Mouse (Mus musculus): ENCODE measurements around the gene Kif11.

The Kif11 gene

DNA sequence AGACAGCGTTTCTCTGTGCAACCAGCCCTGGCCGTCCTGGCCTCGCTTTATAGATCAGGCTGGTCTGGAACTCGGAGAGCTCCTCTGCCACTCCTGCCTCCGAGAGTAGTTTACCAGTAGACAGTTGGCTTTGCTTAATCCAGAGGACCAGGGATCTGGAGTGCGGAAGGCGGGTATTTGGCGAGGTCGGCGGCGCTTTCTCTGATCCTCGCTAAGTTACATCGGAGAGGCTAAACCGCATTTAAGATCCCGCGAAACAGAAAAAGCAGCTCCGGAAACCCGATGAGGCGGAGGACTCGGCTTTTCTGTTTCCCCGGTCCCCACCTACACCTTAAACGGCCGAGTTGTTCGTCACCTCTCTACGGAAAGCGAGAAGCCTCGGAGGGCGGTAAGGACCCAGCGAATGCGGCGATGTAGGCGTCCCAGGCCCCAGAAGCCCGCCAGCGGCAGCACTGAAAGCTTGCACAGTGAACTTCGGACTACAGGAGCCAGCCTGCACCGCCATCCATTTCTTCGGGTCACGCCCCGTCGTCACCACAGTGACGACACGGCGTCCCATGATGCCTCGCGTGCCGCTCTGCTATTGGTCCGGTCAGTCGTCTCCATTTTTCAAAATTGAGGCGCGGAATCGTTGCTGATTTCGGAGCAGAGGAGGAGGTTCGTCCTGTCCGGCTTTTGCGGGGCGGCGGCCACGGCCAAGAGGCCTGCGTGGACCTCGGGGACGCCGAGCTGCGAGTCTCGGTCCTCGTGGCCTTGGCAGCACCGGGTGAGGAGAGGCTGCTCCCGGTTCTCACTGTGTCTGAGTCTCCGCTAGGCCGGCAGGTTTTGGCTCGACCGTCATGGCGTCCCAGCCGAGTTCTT is at the start of gene Kif11:
Gene Kif11, plus strand, starts transcription at position 649 of the 861 bp plus-strand sequence.
- peak; percentile 97 to 98 for DNase-seq

DNA sequence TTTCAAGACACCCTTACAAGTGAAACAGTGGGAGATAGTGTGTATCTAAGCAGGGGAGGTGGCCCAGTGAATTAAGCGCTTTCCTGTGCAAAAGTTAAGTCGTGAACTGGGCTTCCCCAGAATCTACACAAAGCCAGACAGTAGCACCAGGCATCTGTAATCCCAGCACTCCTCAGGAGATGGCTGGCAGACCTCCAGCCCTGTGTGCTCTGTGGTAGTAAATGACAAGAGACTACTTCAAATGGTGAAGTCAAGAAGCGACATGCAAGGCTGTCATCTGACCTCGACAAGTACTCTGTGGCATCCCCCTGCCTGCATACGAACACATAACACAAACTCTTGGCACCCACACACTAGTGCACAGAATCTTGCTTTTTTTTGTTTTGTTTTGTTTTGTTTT is 49.0 kb upstream of the Kif11 start:
- no peak for DNase-seq

DNA sequence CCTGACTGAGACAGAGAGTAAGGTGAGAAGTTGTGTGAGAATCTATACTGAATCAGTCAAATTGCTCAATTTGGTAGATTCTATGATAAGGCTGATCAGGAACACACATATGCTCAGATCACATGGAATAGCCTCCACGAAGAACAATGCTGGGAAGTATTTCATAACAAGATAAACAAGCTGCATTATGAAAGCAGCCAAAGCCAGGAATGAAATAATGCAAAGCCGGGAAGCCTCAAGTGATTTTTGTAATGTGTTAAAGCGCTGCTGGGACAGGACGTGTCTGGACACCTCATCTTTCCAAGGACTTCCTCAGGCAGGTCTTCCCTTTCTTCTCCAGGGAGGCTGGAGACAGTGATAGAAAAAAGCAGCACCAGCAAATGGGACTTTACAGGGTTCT is 43.5 kb upstream of the Kif11 start:
- no peak for DNase-seq

DNA sequence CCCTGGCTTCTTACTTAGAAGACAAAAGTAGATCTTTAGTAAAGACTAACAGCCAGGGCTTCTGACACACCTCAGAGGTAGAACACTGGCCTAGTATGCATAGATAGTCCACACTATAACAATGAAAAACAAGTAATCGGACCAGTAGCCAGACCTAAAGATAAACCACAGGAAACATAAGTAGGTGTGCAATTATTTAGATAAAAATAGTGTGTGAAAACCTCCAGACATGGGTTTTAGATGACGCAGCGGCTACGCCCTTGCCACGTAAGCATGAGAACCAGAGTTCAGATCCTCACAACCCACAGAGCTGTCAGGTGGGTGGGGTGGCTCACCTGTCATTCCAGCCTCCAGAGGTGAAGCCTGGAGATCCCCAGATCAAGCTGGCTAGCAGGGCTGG is 42.8 kb upstream of the Kif11 start:
- no peak for DNase-seq

DNA sequence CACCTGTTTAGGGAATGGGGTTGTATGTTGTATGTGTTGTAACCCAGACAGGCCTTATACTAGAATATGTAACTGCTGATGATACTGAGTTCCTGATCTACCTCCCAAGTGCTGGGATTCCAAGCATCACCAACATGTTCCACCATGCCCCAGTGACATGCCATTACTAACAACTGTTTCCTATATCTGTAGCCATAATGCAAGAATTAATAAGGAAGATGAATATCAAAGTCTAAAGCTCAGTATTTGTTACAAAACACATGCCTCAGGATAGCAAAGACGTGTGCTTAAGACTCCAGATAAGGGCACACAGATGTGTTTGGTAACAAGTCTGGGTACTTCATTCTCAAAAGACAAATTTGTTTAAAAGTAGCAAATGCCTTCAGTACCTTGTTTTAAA is 40.8 kb upstream of the Kif11 start:
- DNase-seq = no peak

DNA sequence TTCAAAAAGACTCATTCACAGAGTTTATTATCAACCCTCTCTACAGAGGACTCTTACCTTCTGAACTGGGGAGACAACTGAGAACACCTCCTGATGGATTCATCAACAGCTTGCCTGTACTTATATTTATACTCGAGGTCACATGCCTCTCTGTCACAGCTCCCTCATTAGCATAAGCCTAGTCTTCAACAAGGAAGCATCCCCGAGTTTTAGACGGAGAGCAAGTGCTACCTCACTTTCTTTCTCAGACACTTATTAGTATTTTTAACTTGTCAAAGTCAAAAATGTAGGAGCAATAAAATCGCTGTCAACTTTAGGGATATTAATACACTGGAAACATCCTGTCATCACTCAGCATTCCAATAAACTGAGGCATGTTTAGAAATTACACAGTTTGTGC is 38.5 kb upstream of the Kif11 start, which contains the start of gene Ide:
Gene Ide, minus strand, starts transcription at position 101 of the 400 bp plus-strand sequence.
- no peak for DNase-seq

DNA sequence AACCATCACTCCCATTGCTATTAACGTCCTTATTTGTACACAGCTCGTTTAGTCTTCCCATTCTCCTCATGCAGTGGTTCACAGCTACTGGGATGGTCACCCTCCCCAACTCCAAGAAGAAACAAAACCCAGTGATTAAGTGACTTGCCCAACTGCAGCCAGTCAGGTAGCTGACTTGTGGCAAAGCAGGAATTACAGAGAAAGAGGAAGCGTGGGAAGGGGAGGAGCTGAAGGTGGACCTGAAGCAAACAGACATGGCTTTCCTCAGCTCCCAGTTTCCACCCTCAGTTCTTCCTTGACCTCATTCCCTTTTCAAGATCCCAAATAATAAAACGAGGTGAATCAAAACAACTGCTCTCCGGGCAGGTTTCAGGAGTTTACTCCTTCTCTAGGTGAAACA is 35.7 kb upstream of the Kif11 start:
- no peak for DNase-seq

DNA sequence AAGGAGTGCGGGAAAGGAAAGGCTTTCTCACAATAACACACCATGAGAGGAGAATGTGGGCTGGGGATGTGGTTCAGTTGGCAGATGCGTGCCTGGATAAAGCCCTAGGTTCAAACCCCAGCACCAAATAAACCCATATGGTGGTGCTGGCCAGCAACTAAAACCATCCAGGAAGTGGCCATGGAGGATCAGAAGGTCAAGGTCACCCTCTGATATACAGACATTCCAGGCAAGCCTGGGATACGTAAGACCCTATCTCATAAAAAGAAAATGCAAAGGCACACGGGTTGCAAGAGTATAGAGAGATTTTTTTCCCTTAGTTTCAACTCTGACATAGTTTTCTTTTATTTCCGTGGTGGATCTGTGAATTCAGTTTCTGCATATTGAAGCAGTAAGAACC is 35.3 kb upstream of the Kif11 start:
- no peak for DNase-seq

DNA sequence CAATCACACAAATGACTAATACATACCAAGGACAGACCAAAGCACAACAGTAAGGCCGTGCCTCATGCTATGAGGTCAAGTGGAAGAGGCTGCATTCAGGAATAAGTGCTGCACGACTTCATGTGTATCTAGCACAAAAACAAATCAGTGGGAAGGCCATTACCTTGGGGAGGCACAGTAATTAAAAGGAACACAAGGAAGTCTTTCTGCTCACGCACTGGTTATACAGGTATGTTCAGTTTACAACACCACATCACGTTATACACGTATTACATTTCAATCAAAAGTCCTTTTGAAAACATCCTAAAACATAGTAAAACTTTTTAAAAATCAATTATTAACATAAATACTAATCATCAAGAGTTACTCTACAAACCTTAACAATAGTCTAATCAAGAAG is 32.3 kb upstream of the Kif11 start:
- DNase-seq = peak in 1 of 2 experiments; percentile 17

DNA sequence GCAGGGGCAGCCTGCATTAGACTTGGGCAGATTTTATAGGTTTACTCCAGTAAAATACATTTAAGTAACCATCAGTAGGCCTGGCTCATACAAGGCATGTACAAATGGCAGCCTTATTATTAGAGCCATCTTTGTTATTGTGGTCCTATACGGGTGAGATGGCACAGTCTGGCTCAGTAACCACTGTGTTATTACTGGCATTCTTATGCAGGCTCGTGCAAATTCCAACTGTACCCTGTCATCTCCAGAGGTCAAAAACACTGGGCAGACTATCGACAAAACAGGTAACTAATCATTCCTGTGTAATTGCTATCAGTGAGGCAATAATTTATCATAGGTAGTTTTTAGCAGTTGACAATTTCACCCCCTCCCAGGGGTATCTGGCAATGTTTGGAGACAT is 29.9 kb upstream of the Kif11 start:
- no peak for DNase-seq

DNA sequence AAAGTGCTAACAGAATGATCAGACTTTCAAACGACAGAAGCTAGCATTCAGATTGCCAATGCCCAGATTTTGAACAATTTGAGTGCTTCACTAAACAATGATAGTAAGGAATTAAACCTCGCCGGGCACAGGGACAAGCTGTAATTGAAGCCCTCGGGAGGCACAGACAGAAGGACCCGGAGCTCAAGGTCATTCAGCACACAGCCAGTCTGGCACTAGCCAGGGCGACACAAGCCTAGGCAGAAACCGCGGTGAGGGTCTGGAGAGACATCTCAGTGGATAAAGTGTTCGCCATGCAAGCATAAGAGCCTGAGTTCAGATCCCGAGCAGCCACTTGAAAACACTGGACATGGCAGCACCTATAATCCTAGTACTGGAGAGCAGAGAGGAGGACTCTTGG is 27.9 kb upstream of the Kif11 start:
- no peak for DNase-seq

DNA sequence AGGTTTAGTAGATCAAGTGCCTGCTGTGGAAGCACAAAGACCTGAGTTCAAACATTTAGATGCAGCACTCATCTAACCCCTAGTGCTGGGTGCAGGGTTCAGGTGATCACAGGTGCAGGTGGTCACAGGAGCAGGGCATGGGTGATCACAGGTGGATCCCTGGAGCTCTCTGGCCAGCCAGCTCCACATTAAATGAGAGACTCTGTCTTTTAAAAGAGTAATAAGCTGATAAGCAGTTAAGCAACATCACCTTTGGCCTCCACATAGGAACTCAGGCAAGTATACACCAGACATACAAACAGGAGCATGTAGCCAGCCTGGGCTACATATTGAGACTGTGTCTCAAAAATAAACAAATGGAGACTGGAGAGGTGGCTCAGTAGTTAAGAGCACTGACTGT is 27.3 kb upstream of the Kif11 start:
- DNase-seq = no peak

DNA sequence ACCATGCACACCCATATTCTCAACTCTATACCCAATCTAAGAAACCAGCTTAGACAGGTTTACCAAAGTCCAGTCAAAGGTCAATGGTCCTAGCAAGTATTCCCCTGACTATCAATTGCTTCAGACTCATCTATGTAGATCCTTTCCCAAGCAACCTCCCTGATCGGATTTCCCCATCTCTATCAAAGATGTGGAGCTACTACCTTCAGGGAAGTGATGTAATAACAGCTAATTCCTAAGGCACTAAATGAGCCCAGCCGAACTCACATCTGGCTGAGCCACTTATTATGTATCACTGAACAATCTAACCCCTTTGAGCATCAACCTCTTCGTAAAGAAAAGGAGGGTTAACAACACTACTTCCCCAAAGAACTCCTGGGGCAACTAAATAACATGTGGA is 23.4 kb upstream of the Kif11 start:
- DNase-seq = no peak

DNA sequence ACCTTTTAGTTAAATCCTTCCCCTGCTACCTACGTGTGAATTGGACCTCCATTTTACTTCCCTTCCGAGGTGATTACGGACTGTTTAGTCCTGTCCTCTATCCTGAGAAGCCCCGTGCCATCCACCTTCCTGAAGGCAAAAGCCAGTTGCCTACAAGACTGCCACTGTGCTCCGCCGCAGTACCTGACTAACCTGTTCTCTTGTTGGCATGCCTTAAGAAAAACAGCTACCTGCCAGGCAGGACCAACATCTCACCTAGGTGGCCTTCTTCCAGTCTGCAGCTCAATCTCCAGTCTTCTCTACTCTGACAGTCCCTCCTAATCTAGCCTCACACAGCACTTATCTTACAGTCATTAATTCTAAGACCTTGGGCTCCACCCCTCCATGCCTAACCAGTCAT is 22.9 kb upstream of the Kif11 start:
- DNase-seq = peak; percentile 18 to 59

DNA sequence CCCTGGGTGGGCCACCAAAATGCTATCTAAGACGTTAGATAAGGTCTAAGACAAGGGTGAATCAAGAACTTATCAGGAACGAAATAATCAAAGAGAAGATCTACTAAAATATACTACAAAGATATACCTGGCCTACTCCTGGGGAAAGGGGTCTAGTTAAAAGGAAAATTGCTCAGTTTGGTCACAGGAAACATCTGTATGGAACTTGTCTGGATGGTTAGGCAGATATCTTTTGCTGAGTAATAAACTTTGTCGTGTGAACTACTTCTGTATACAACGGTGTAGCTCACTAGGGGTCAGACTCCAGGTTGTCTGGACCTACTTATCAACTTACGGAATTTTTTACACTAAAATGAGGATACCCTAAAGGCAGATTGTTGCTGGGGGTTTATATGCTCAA is 16.2 kb upstream of the Kif11 start:
- DNase-seq = no peak

DNA sequence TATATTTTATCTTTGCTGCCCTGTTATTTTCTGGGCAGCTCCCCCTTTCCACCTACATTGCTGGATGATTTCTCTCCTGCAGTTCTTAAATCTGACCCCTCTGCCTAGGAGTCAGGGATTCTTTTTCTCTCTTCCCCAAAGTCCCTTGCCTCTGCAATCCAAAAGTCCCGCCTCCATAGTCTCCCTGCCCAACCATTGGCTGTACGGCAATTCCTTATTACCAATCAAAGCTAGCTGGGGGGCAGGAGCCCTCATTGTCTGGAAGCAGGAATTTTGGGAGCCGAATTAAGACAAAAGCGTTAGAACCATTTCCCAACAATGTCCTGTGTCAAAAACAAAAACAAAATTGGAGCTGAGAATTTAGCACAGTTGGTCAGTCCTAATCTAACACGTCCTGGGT is 13.7 kb upstream of the Kif11 start:
- no peak for DNase-seq

DNA sequence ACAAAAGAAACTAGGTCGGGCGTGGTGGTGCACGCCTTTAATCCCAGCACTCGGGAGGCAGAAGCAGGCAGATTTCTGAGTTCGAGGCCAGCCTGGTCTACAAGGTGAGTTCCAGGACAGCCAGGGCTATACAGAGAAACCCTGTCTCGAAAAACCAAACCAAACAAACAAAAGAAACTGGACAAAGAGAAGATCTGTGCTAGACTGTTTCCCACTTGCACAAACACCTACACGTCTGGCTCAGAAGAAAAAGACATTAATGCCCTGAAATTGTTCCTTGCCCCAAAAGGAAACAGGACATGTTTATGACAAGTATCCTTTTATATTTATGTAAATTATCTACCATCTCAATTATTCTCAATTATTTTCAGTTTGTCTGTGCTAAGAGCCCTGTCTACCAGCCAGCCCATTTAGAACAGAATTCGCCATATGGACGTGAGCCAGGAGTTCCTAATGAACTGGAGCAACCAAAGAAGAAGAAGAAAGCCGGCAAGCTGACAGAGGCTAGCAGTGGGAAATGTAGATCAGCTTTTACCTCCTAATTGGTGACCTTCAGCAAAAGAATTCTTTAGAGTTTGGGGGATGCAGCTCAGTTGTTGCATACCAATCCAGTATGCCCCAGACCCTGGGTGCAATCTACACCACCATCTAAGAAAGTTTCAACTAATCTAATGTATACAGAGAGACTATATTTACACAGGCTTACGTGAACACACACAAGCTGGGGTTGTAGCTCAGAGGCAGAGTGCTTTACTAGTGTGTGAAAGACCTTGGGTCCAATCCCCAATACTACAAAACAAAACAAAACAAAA is 12.9 kb upstream of the Kif11 start:
- no peak for DNase-seq

DNA sequence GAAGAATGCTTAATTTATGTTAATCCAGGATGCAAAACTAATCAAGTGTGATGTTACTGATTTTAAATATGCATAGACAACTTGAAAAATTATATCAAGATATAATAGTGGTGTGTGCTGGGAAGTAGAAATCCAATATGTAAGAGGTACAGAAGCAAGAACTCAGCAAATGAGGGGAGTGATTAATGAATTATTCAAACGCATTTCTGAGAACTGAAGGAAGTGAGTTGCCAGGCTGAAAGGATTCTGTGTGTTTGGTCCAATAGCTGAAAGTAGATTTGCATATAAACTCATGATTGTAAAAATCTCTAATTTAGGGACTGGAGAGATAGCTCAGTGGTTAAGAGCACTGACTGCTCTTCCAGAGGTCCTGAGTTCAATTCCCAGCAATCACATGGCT is 7.2 kb upstream of the Kif11 start:
- no peak for DNase-seq

DNA sequence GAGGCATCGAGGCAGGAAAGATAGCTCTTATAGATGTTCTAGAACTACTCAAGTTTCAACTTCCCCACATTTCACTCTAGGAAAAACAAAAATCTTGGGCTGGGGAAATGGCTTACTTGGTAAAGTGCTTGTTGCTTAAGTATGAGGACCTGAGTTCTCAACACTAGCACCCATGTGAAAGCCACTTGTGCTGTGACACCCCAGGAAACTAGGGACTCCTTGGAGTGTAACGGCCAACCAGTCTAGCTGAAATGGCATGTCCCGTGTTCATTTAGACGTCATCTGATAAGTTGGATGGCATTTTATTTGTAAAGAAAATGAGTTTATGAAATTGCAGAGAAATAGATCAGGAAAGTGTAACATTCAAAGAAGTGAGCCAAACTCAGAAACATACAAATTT is 6.3 kb upstream of the Kif11 start:
- no peak for DNase-seq

DNA sequence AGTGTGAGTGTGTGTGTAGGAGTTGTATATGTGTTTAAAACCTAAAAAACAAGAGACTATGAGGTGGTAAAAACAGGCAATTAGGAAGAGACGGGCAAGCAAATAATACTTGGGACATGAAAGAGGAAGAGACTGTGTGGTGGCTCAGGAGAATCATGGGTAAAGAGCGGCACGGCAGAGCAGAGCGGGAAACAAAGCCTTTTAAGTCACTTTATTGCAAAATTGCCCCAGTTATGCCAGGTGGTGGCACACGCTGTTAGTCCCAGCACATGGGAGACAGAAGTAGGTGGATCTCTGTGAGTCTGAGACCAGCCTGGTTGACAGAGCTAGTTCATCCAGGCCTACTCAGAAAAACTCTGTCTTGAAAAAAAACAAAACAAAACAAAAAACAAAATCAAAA is 5.8 kb upstream of the Kif11 start:
- DNase-seq = peak; percentile 20 to 34

DNA sequence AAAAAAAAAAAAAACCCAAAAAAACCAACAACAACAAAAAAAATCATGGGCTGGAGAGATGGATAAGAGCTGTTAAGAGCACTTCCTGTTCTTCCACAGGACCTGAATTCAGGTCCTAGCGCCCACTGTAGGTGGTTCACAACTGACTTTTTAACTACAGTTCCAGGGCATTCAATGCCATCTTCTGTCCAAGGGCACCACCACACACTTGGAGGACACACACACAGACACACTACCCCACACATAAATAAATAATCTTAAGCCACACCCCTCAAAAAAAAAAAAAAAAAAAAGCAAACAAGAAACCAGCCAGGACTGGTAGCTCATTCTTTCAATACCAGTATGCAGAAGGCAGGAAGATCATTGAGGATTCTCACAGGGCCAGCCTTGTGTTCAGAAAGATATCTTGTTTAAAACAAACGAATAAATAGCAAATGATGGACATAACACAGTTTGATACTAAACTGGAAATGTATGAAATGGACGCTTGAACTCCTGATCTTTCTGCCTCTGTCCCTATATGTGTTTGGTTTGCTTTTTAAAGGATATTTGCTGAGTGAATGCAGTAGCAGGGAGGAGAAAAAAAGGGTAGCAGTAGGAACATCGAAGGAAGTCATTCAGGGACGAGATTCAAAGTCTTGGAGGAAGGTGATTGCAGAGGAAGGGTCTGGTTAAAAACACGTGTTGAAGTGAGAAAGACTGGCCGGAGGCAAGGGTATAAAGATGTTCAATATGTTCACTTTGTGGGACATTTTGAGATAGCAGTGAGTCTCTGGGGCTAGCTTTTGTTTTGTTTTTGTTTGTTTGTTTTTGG is 1.1 kb upstream of the Kif11 start:
- DNase-seq = no peak

DNA sequence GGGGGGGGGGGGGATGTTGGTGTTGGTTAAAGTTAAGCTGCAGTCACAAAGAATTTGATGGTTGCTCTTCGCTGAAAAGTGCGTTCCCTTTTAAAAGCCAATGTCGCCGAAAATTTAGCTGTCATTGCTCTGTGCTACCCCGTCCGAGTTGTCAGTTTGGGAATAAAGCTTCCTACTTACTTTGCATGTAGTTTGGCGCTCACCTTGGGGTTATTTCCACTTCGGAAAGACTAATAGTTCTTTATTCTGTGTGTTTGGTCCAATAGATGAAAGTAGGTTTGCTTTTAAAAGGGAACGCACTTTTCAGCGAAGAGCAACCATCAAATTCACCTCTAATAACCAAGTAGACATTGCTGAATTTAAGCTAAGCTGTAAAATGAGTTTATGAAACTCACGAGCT is 638 bp downstream of the Kif11 start:
- no peak for DNase-seq

DNA sequence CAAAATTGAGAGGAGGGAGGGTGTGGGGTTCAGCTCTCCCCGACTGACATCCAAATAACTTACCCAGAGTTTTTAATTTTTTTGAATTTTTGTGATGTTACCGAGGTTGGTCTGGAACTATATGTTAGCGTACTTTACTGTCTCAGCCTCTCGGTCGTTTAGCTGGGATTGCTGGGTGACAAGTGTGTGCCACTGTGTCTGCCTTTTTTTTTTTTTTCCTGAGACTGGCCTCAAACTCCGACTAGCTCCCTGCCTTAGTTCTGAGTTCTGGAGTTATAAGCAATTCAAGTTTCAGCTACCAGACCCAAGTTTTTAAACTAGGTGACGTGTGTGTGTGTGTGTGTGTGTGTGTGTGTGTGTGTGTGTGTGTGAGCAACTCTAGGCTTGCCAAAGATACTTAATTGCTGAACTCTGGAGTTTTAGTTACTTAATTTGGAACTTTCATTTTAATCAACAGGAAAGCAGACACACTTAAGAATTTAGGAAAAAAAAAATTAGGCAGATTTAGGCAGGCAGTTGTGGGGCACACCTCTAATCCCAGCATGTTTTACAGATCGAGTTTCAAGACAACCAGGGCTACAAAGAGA is 1.3 kb downstream of the Kif11 start:
- DNase-seq = no peak

All from lung, adult 18-20 months (tissue).